Mouse (Mus musculus) brain, embryonic 14.5 days (tissue): ENCODE data around the gene Gm2696.

ENCODE experiments used
- CTCF ChIP-seq: fragments of 200-500 bp; IDR thresholded peaks from 2 replicates; pipeline ENCODE4 v1.5.1; 2012; ENCODE audit warnings: inconsistent platforms, mild to moderate bottlenecking, moderate library complexity, borderline replicate concordance; ENCODE audit not compliant: insufficient read depth, insufficient read length; ENCODE audit errors: extremely low read depth
- POLR2A ChIP-seq: fragments of 200-500 bp; IDR thresholded peaks from 2 replicates; pipeline ENCODE4 v1.6.1; 2012; ENCODE audit warnings: mild to moderate bottlenecking, inconsistent platforms, borderline replicate concordance; ENCODE audit not compliant: poor library complexity, insufficient read depth, insufficient read length, severe bottlenecking; ENCODE audit errors: extremely low read depth

DNA sequence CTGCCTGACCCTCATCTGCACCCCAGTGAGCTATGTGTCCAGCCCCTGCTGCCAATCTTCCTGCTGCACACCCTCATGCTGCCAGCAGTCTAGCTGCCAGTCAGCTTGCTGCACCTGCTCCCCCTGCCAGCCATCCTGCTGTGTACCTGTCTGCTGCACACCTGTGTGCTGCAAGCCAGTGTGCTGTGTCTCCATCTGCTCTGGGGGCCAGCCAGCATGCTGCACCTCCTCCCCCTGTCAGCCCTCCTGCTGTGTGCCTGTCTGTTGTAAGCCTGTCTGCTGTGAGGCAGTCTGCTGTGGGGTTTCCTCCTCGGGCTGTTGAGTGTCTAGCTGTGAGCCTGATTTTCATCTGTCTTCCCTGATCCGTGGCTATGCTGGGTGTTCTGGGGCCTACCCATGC, 32.5 kb downstream of the Gm2696 start:
- no peak for TF ChIP-seq CTCF
- TF ChIP-seq POLR2A = no peak
